Mouse (Mus musculus) hindbrain, embryonic 15.5 days (tissue): Measurements from ENCODE around the gene Rrbp1. TPM values are rescaled to one million over a fixed set of nuclear protein-coding genes. Genes with fewer than 3 reads are reported as not detected.

Source experiments
- ATAC-seq: fragments of 200-750 bp; cut with Nextera tagmentation; 2 replicates; pipeline ENCODE4 v1.8.0; 2017; ENCODE audit warnings: low read depth, moderate number of reproducible peaks, moderate TSS enrichment; ENCODE audit not compliant: low FRiP score
- H3K27ac ChIP-seq: fragments of 300-500 bp; sonication (generic); replicated peaks from 2 replicates; pipeline ENCODE4 v1.5.1; 2015; ENCODE audit warnings: mild to moderate bottlenecking, inconsistent platforms
- H3K27me3 ChIP-seq: fragments of 300-500 bp; sonication (generic); 2 replicates; pipeline ENCODE4 v1.6.1; 2015; ENCODE audit warnings: control low read depth, inconsistent platforms
- H3K36me3 ChIP-seq: fragments of 300-500 bp; sonication (generic); 2 replicates; pipeline ENCODE4 v1.6.1; 2015; ENCODE audit warnings: control low read depth, inconsistent platforms
- H3K4me1 ChIP-seq: fragments of 300-500 bp; sonication (generic); replicated peaks from 2 replicates; pipeline ENCODE4 v1.6.1; 2015; ENCODE audit warnings: control low read depth, inconsistent platforms
- H3K4me2 ChIP-seq: fragments of 300-500 bp; sonication (generic); 2 replicates; pipeline ENCODE4 v1.6.1; 2015; ENCODE audit warnings: moderate library complexity, mild to moderate bottlenecking, inconsistent platforms
- H3K4me3 ChIP-seq: fragments of 300-500 bp; sonication (generic); 2 replicates; pipeline ENCODE4 v1.5.1; 2015; ENCODE audit warnings: mild to moderate bottlenecking, inconsistent platforms
- H3K9ac ChIP-seq: fragments of 300-500 bp; sonication (generic); 2 replicates; pipeline ENCODE4 v1.6.1; 2015; ENCODE audit warnings: inconsistent platforms
- H3K9me3 ChIP-seq: fragments of 300-500 bp; sonication (generic); 2 replicates; pipeline ENCODE4 v1.6.1; 2016; ENCODE audit warnings: control low read depth, inconsistent platforms
- WGBS: fragments of 180-500 bp; shearing (Covaris S2); methylation state at CpG from one replicate; pipeline ENCODE4 v1.1.7; 2015; 5-methylcytosine and 5-hydroxymethylcytosine counted together
- polyA plus RNA-seq: library from polyadenylated mRNA; unstranded; fragments of >200 nt; fragmentation: Nextera tagmentation; extraction: Ambion mirVana; gene quantifications from 2 replicates; pipeline ENCODE4 v1.2.1, GENCODE M21; 2015

The Rrbp1 gene
- polyA plus RNA-seq, 1 experiment from 2014 or later, result 32.3 TPM

- no peak overlapping the region for H3K4me3 ChIP-seq
- H3K27me3 ChIP-seq, result no peaks in the 10 kb centered on the region
- no peak overlapping the region for H3K9ac ChIP-seq
- H3K4me1 ChIP-seq, result peaks cover 9% of the 10 kb centered on the region
- no peak overlapping the region for H3K4me2 ChIP-seq
- 90% methylated on average over 5 of the region's 5 CpGs for WGBS
- no peak for ATAC-seq
- no peaks in the 10 kb centered on the region for H3K36me3 ChIP-seq
- H3K9me3 ChIP-seq, result no peaks in the 10 kb centered on the region
- no peak overlapping the region for H3K27ac ChIP-seq
Observed at GRCm38 (mm10) chr2:144002229-144002984, 8.7 kb downstream of the Rrbp1 start.

GRCm38 (mm10) chr2:143992977-143993376 lies 18.1 kb downstream of the Rrbp1 start:
- Histone ChIP-seq H3K27ac (no peak overlapping the region), H3K4me1 (peaks cover 8% of the 10 kb centered on the region; the same call in 1 of the 2 replicates), H3K4me3 (no peak overlapping the region), H3K36me3 (no peaks in the 10 kb centered on the region), H3K27me3 (no peaks in the 10 kb centered on the region), H3K4me2 (no peak overlapping the region), H3K9me3 (no peaks in the 10 kb centered on the region), H3K9ac (no peak overlapping the region)
- WGBS, result 88% methylated on average over 1 of the region's 1 CpGs
- ATAC-seq, result no peak

DNA sequence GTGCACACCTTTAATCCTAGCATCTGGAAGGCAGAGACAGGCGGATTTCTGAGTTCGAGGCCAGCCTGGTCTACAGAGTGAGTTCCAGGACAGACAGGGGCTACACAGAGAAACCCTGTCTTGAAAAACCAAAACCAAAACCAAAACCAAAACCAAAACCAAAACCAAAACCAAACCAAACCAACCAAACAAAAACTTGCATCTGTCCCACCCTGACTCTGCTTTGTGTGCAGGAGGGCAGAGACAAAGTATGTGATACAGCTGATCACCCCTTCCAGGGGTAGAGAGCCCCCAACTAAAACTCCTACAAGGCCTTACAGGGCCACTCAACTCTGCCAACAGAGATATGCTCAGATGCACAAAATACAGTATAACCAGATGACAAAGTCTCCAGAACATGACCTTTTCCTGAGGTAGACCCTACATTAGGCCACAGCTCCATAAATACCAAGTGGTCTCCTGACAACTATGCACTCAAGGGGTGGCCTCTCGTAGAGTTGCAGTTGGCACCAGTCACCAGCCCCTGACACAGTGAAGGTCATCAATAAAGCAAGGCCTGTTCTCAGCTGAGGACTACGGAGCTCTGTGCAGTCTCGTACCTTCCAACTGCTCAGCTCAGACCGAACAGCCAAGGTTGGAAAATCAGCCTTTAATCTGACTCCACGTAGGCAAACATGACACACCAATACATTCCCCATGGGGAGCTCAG lies 18.9 kb downstream of the Rrbp1 start:
- no peak for ATAC-seq
- Histone ChIP-seq H3K36me3 (no peaks in the 10 kb centered on the region), H3K9ac (no peak overlapping the region), H3K9me3 (no peaks in the 10 kb centered on the region), H3K4me1 (peaks cover 8% of the 10 kb centered on the region; the same call in 1 of the 2 replicates), H3K27me3 (no peaks in the 10 kb centered on the region), H3K4me3 (no peak overlapping the region), H3K27ac (no peak overlapping the region), H3K4me2 (no peak overlapping the region)
- WGBS, result 85% methylated on average over 7 of the region's 7 CpGs

DNA sequence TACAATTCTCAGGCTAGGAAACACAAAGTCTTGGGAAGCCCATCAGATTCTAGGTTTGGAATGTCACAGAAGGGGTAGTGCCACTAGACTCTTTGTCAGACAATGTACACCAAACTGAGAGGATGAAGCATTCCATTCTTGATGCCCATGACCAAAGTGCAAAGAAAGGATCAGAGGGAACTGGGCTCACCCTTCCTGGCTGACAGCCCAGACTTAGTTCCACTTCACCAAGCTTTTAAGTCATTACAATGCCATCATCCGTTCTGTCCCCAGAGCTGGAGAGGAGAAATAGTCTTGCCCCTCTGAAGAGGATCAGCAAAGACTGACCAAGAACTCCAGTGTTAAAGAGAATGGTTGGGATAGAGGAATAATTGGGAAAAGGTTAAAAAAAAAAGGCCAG lies 20.1 kb downstream of the Rrbp1 start:
- no peak overlapping the region for H3K9ac ChIP-seq
- ATAC-seq, result no peak
- no peaks in the 10 kb centered on the region for H3K9me3 ChIP-seq
- no peaks in the 10 kb centered on the region for H3K27me3 ChIP-seq
- peaks cover 8% of the 10 kb centered on the region; the same call in 1 of the 2 replicates for H3K4me1 ChIP-seq
- no peak overlapping the region for H3K4me3 ChIP-seq
- no peak overlapping the region for H3K4me2 ChIP-seq
- H3K27ac ChIP-seq, result 0 out of 2 replicates have a peak overlapping the region, but pooled peaks have one; percentile 12
- H3K36me3 ChIP-seq, result no peaks in the 10 kb centered on the region
- WGBS, result 23% methylated on average over 1 of the region's 1 CpGs

DNA sequence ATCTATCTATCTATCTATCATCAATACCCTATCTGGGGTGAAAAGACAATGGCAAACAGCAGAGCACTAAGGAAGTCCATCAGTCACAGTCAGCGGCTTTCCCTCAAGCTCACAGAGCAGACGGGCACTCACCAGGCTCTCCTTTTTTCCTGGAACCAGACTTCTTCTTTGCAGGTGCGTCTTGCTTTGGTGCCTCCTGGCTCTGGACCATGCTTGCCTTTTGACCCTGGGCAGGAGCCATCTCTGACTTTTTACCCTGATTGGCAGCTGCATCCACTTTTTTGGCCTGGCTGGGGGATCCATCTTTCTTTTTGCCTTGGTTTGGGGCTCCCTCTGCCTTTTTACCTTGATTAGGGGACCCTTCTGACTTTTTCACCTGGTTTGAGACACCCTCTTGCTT lies 23.0 kb downstream of the Rrbp1 start:
- H3K9me3 ChIP-seq, result no peaks in the 10 kb centered on the region
- ATAC-seq, result no peak
- H3K27me3 ChIP-seq, result no peaks in the 10 kb centered on the region
- no peak overlapping the region for H3K9ac ChIP-seq
- no peak overlapping the region for H3K27ac ChIP-seq
- H3K4me2 ChIP-seq, result no peak overlapping the region
- no peak overlapping the region for H3K4me3 ChIP-seq
- peaks cover 8% of the 10 kb centered on the region; the same call in 1 of the 2 replicates for H3K4me1 ChIP-seq
- 92% methylated on average over 3 of the region's 3 CpGs for WGBS
- no peaks in the 10 kb centered on the region for H3K36me3 ChIP-seq

GRCm38 (mm10) chr2:143987485-143987884 lies 23.6 kb downstream of the Rrbp1 start:
- Histone ChIP-seq H3K4me3 (no peak overlapping the region), H3K27me3 (no peaks in the 10 kb centered on the region), H3K4me2 (no peak overlapping the region), H3K36me3 (no peaks in the 10 kb centered on the region), H3K27ac (no peak overlapping the region), H3K4me1 (peaks cover 8% of the 10 kb centered on the region; the same call in 1 of the 2 replicates), H3K9ac (no peak overlapping the region), H3K9me3 (no peaks in the 10 kb centered on the region)
- ATAC-seq, result no peak
- 84% methylated on average over 2 of the region's 2 CpGs for WGBS

- no peaks in the 10 kb centered on the region for H3K27me3 ChIP-seq
- no peaks in the 10 kb centered on the region for H3K9me3 ChIP-seq
- 72% methylated on average over 2 of the region's 2 CpGs for WGBS
- ATAC-seq, result no peak
- H3K4me1 ChIP-seq, result no peaks in the 10 kb centered on the region
- H3K4me2 ChIP-seq, result no peak overlapping the region
- no peak overlapping the region for H3K27ac ChIP-seq
- no peak overlapping the region for H3K9ac ChIP-seq
- no peak overlapping the region for H3K4me3 ChIP-seq
- no peaks in the 10 kb centered on the region for H3K36me3 ChIP-seq
Observed at GRCm38 (mm10) chr2:143983482-143983881, 27.6 kb downstream of the Rrbp1 start.

- Histone ChIP-seq H3K36me3 (no peaks in the 10 kb centered on the region), H3K27ac (no peak overlapping the region), H3K4me3 (no peak overlapping the region), H3K9me3 (no peaks in the 10 kb centered on the region), H3K27me3 (no peaks in the 10 kb centered on the region), H3K4me1 (no peaks in the 10 kb centered on the region), H3K9ac (no peak overlapping the region), H3K4me2 (no peak overlapping the region)
- 58% methylated on average over 3 of the region's 3 CpGs for WGBS
- no peak for ATAC-seq
Observed at GRCm38 (mm10) chr2:143982901-143983300, 28.2 kb downstream of the Rrbp1 start.

DNA sequence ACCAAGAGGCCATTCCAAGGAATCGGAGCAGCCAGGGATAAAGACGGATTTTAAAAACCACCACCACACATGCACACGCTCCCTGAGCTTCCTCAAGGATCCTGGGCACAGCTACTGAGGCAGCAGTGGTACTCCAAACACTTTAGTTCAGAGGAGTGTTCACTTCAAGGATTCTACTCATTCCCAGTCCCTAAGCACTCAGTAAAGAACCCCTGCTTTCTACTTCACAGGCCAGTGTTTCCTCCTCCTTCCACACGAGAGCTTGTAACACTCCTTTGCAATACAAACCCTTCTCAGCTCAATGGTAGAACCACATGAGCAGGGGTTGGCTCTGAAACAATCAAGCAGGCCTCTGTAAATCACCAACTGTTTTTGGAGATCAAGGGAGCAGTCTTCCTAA lies 28.9 kb downstream of the Rrbp1 start:
- no peaks in the 10 kb centered on the region for H3K9me3 ChIP-seq
- no peak overlapping the region for H3K9ac ChIP-seq
- WGBS, result 88% methylated on average over 4 of the region's 4 CpGs
- no peaks in the 10 kb centered on the region for H3K36me3 ChIP-seq
- ATAC-seq, result no peak
- H3K4me1 ChIP-seq, result no peaks in the 10 kb centered on the region
- no peak overlapping the region for H3K4me3 ChIP-seq
- no peak overlapping the region for H3K27ac ChIP-seq
- no peaks in the 10 kb centered on the region for H3K27me3 ChIP-seq
- H3K4me2 ChIP-seq, result no peak overlapping the region

GRCm38 (mm10) chr2:143980781-143981398 lies 30.2 kb downstream of the Rrbp1 start:
- Histone ChIP-seq H3K4me3 (no peak overlapping the region), H3K27ac (no peak overlapping the region), H3K9ac (no peak overlapping the region), H3K27me3 (no peaks in the 10 kb centered on the region), H3K4me1 (no peaks in the 10 kb centered on the region), H3K36me3 (no peaks in the 10 kb centered on the region), H3K9me3 (no peaks in the 10 kb centered on the region), H3K4me2 (no peak overlapping the region)
- WGBS, result 38% methylated on average over 6 of the region's 6 CpGs
- ATAC-seq, result peak; percentile 92

DNA sequence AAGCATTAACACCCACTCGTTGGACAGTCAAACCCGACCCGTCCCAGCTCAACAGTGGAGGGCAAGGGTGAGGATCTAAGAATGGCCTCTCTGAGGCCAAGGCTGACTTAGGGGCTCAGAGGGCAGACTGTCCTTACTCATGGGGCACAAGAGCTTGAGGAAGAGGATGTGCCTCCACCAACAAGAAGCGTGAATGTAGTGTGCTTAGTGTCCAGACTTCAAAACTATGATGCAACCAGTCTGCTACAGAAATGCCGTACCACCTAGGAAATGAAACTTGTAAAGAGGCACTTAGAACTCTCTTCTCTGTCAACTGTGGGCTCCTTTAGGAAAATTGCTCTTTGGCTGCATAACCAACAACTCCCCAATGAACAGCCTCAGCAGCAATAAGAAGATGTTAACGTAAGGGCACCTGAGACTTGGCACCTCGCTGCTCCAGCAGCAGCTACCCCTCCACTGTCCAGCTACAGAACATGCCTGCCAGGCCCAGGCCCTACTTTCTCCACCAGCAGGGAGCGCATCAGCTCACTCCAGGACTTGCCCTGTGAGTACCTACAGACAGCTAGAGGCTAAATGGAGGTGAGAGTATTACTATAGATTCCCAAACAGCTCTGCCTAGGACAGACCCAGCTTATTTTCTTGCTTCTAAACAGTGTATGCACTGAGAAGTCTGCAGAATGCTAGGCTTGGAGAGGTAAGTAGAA lies 32.5 kb downstream of the Rrbp1 start:
- H3K9me3 ChIP-seq, result no peaks in the 10 kb centered on the region
- ATAC-seq, result no peak
- H3K36me3 ChIP-seq, result no peaks in the 10 kb centered on the region
- H3K27ac ChIP-seq, result no peak overlapping the region
- H3K4me1 ChIP-seq, result no peaks in the 10 kb centered on the region
- no peaks in the 10 kb centered on the region for H3K27me3 ChIP-seq
- 94% methylated on average over 8 of the region's 8 CpGs for WGBS
- no peak overlapping the region for H3K4me3 ChIP-seq
- H3K9ac ChIP-seq, result no peak overlapping the region
- no peak overlapping the region for H3K4me2 ChIP-seq
